Mouse (Mus musculus) inflammation-experienced regulatory T-cells, adult 6 months (primary cell): Measurements from ENCODE around the gene Zfp426. TPM values are rescaled to one million over a fixed set of nuclear protein-coding genes. Genes with fewer than 3 reads are reported as not detected.

ENCODE experiments used
- ATAC-seq: one replicate; pipeline ENCODE4 v1.8.0; 2017
- polyA plus RNA-seq, 3 experiments: library from polyadenylated mRNA; unstranded; fragments of 100-300 nt; shearing (Covaris generic); gene quantifications; one replicate each; pipeline ENCODE4 v1.2.1; 2017

The Zfp426 gene
- polyA plus RNA-seq, 3 experiments from 2014 or later, result 25.0 to 25.9 (median 25.5) TPM

DNA sequence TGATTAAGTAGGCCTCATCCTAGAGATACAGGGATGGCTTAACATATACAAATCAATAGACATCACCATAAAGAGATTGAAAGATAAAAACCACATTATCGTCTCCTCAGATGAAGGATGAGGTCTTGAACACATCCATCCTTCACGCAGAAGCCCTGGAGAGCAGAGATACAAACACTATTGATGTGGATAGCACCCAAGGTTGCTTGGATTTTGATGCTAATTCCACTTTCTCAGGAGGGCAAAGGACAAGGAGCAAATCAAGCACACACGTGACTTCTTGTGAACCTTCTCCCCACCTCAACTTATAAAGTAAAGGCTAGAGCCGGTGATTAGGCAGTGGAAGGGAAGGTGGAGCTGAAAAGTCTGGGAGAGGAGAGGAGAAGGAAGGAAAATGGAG, 38.9 kb downstream of the Zfp426 start:
- ATAC-seq, result no peak

GRCm38 (mm10) chr9:20451493-20451892, 41.1 kb downstream of the Zfp426 start:
- ATAC-seq, result no peak

DNA sequence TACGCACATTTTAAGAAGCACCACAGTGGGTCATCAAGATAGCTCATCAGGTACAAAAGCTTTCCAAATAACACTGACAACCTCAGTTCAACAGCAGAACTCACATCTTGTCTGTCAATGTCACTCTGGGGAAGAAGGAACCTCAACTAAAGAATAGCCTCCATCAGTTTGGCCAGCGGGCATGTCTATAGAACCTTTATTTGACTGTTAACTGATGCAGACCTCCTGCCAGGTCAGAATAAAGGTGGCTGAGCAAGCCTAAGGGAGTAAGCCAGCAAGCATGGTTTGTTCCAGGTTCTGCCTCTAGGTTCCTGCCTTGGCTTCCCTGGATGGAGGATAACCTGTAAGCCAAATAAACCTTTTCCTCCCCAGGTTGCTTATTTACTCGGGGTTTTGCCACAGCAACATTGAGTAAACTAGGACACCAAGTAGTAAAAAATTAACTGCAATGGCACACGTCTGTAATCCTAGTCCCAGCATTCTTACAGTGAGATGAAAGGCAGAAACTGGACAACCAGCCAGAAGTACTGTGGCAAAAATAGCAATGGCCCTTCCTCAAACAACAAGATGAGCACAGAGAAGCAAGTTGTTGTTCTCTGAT, 49.3 kb downstream of the Zfp426 start:
- ATAC-seq, result no peak

DNA sequence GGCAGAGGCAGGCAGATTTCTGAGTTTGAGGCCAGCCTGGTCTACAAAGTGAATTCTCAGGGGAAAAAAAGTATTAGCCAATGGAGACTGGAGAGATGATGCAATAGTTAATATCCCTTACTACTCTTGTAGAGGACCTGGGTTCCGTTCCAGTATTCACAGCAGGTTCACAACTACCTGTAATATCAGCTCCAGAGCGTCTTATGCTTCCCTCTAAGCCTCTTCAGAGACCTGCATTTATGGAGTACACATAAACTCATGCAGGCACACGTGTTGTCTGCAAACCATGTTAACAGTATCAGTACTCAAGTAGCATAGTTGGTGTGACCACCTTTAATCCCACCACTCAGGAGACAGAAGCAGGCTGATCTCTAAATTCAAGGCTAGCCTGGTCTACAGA, 62.5 kb downstream of the Zfp426 start:
- ATAC-seq, result no peak

Other genes with a start within 250 kb of the Zfp426 start
- not detected for gene Olfr39, start 210.4 kb downstream of the Zfp426 start, polyA plus RNA-seq
- gene Olfr873, start 194.2 kb downstream of the Zfp426 start, polyA plus RNA-seq, result not detected
- not detected for gene Olfr18, start 156.7 kb downstream of the Zfp426 start, polyA plus RNA-seq
- 10 to 100 TPM; 33.3 to 39.9 (median 36.6) TPM for gene Zfp560, start 107.6 kb downstream of the Zfp426 start, polyA plus RNA-seq
- 10 to 100 TPM; 18.3 to 24.2 (median 21.8) TPM for gene Zfp26, start 32.6 kb downstream of the Zfp426 start, polyA plus RNA-seq
- 10 to 100 TPM; 44.4 to 55.8 (median 46.6) TPM for gene Zfp266, start 28.7 kb upstream of the Zfp426 start, polyA plus RNA-seq
- gene Zfp846, start 88.5 kb upstream of the Zfp426 start, polyA plus RNA-seq, result 10 to 100 TPM in 2 of 3 experiments, 1 to 10 TPM in 1; 7.2 to 15.1 (median 14.0) TPM
- gene Ubl5, start 150.1 kb upstream of the Zfp426 start, polyA plus RNA-seq, result 100 to 1,000 TPM; 323 to 416 (median 337) TPM
- 10 to 100 TPM; 21.7 to 59.5 (median 54.3) TPM for gene Fbxl12, start 152.0 kb upstream of the Zfp426 start, polyA plus RNA-seq
- gene Pin1, start 159.3 kb upstream of the Zfp426 start, polyA plus RNA-seq, result 10 to 100 TPM; 23.0 to 29.3 (median 23.6) TPM